In the genomic region with DNA sequence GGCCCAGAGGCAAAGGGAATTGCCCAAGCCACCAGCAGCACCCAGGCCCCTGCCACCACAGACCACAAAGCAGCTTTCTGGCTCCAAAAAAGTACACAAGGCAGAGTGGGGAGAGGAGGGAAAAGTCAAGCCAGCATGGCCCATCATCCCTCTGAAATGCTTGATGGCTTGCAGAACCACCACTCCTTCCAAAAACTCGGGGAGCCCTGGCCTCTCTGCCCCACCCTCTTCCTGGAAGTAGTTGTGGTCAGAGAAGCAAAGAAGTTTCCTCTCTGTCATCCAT, we compare ENCODE assay signal across 10 mouse cellular contexts. TPM values are rescaled to one million over a fixed set of nuclear protein-coding genes. Genes with fewer than 3 reads are reported as not detected.
A peak's percentile ranks its signal among the peaks of the same experiment; 100 is the strongest.
DNase-seq lines count a peak whose midpoint lies in the region; ATAC-seq and TF ChIP-seq lines count a peak whose summit lies in the region.
"Had no signal": no experiment of that assay in that cellular context is flagged by ENCODE, and none has a peak within 500 bp of the region (broad histone marks: within the 10 kb centered on the region; RNA-seq: fewer than 3 reads in every experiment).

No protein-coding gene starts in this region.

- H3K4me2 ChIP-seq in kidney, embryonic 15.5 days: peak overlapping the region; percentile 97
- peak overlapping the region; percentile 95 for H3K4me2 ChIP-seq in embryonic facial prominence, embryonic 13.5 days
- peak overlapping the region; percentile 99 for H3K4me2 ChIP-seq in midbrain, postnatal 0 days (ENCODE audit: low read depth, low read length, poor library complexity, severe bottlenecking)

- H3K27me3 ChIP-seq in kidney, embryonic 15.5 days: no peaks in the 10 kb centered on the region
- no peaks in the 10 kb centered on the region for H3K27me3 ChIP-seq in C2C12 (ENCODE audit: control insufficient read depth, insufficient read depth, insufficient read length)
- no peaks in the 10 kb centered on the region for H3K27me3 ChIP-seq in embryonic facial prominence, embryonic 13.5 days
- H3K27me3 ChIP-seq in midbrain, postnatal 0 days (ENCODE audit: insufficient read depth, low read length): no peaks in the 10 kb centered on the region; the same call in 1 of the 2 replicates
- H3K27me3 ChIP-seq in cerebellum, adult 2 months (ENCODE audit: control insufficient read depth, insufficient read depth, low read length): no peaks in the 10 kb centered on the region

- peaks cover 13% of the 10 kb centered on the region for H3K79me3 ChIP-seq in C2C12 (ENCODE audit: low read depth)

- H3K9me3 ChIP-seq in kidney, embryonic 15.5 days (replicated peaks): no peaks in the 10 kb centered on the region
- H3K9me3 ChIP-seq in embryonic facial prominence, embryonic 13.5 days: no peaks in the 10 kb centered on the region
- H3K9me3 ChIP-seq in midbrain, postnatal 0 days (ENCODE audit: low read length): no peaks in the 10 kb centered on the region

- no peak for ATAC-seq in kidney, embryonic 15.5 days (replicated peaks; ENCODE audit: low FRiP score)
- ATAC-seq in embryonic facial prominence, embryonic 13.5 days (ENCODE audit: insufficient number of reproducible peaks, insufficient read depth, low FRiP score, low TSS enrichment, low read depth): no peak
- no peak for ATAC-seq in midbrain, postnatal 0 days (ENCODE audit: low FRiP score)

- peaks cover 59% of the 10 kb centered on the region for H3K4me1 ChIP-seq in kidney, embryonic 15.5 days
- H3K4me1 ChIP-seq in embryonic facial prominence, embryonic 13.5 days: peaks cover 59% of the 10 kb centered on the region
- H3K4me1 ChIP-seq in midbrain, postnatal 0 days (ENCODE audit: insufficient read depth, low read length): peaks cover 11% of the 10 kb centered on the region; the same call in 1 of the 2 replicates
- no peaks in the 10 kb centered on the region for H3K4me1 ChIP-seq in cerebellum, adult 2 months (ENCODE audit: control insufficient read depth, insufficient read depth, low read length)

- H3K4me3 ChIP-seq in kidney, embryonic 15.5 days (replicated peaks): peak overlapping the region; percentile 79; the same call in 1 of the 2 replicates
- H3K4me3 ChIP-seq in C2C12 (ENCODE audit: insufficient read depth, poor library complexity, severe bottlenecking): peak overlapping the region; percentile 64
- peak overlapping the region; percentile 74 for H3K4me3 ChIP-seq in embryonic facial prominence, embryonic 13.5 days
- H3K4me3 ChIP-seq in midbrain, postnatal 0 days (ENCODE audit: low read depth, low read length): no peak overlapping the region
- H3K4me3 ChIP-seq in cerebellum, adult 2 months (replicated peaks; ENCODE audit: insufficient read depth, low read depth, low read length): no peak overlapping the region

- no peaks in the 10 kb centered on the region for H3K36me3 ChIP-seq in kidney, embryonic 15.5 days
- no peaks in the 10 kb centered on the region for H3K36me3 ChIP-seq in C2C12 (ENCODE audit: control insufficient read depth, insufficient read depth)
- 0 out of 2 replicates have a peak, but pooled peaks cover 7% of the 10 kb centered on the region for H3K36me3 ChIP-seq in embryonic facial prominence, embryonic 13.5 days
- H3K36me3 ChIP-seq in midbrain, postnatal 0 days (ENCODE audit: insufficient read depth, low read length): no peaks in the 10 kb centered on the region

- TF ChIP-seq CTCF in C2C12 (IDR thresholded peaks at IDR 0.05; ENCODE audit: control insufficient read depth, insufficient read depth, insufficient read length): no peak
- no peak for TF ChIP-seq CTCF in midbrain, postnatal 0 days (IDR thresholded peaks at IDR 0.05)
- no peak for TF ChIP-seq CTCF in cerebellum, adult 2 months (IDR thresholded peaks at IDR 0.05; ENCODE audit: borderline replicate concordance, insufficient read depth, low read depth, low read length)

- peak overlapping the region; percentile 0; the same call in 1 of the 2 replicates for H3K9ac ChIP-seq in kidney, embryonic 15.5 days
- H3K9ac ChIP-seq in embryonic facial prominence, embryonic 13.5 days: peak overlapping the region; percentile 63
- no peak overlapping the region for H3K9ac ChIP-seq in midbrain, postnatal 0 days (replicated peaks; ENCODE audit: low read length, poor library complexity, severe bottlenecking)

- no peak for DNase-seq in kidney, postnatal 14 days
- DNase-seq in midbrain, postnatal 0 days (ENCODE audit: low spot score): no peak
- DNase-seq in urinary bladder, adult 18-20 months (ENCODE audit: low spot score in 2 of 2): no peak
- no peak for DNase-seq in right cerebral cortex, adult 2 months (ENCODE audit: low spot score in 2 of 2)
- no peak for DNase-seq in cerebellum, adult 2 months
- DNase-seq: embryo, embryonic 11 days had no signal

- WGBS in kidney, embryonic 15.5 days: 39% methylated on average over 1 of the region's 1 CpGs
- 10% methylated on average over 1 of the region's 1 CpGs for WGBS in embryonic facial prominence, embryonic 13.5 days
- WGBS in midbrain, postnatal 0 days: 60% methylated on average over 1 of the region's 1 CpGs
- 70% methylated on average over 1 of the region's 1 CpGs for WGBS in cerebellum, adult 2 months

- no peak for TF ChIP-seq POLR2A in cerebellum, adult 2 months (IDR thresholded peaks at IDR 0.05; ENCODE audit: borderline replicate concordance, insufficient read depth, low read length)

- H3K79me2 ChIP-seq in C2C12 (ENCODE audit: control insufficient read depth, insufficient read depth): peaks cover 25% of the 10 kb centered on the region

- H3K27ac ChIP-seq in kidney, embryonic 15.5 days: no peak overlapping the region
- peak overlapping the region; percentile 60 for H3K27ac ChIP-seq in embryonic facial prominence, embryonic 13.5 days
- H3K27ac ChIP-seq in midbrain, postnatal 0 days (ENCODE audit: low read depth, low read length): no peak overlapping the region
- H3K27ac ChIP-seq in cerebellum, adult 2 months (ENCODE audit: insufficient read depth, low read length): no peak overlapping the region

- peak overlapping the region; percentile 58 for H3ac ChIP-seq in C2C12 (ENCODE audit: control insufficient read depth, insufficient read length, low read depth)

TF ChIP-seq in C2C12, 6 proteins besides CTCF, POLR2A, EP300 and RAD21:
- TF ChIP-seq MAX (IDR thresholded peaks at IDR 0.05) (no peak), USF1 (IDR thresholded peaks at IDR 0.05; ENCODE audit: low read depth) (no peak), MYOG (IDR thresholded peaks at IDR 0.05; ENCODE audit: control insufficient read depth, extremely low read depth, insufficient read length) (no peak), MYOD1 (IDR thresholded peaks at IDR 0.05; ENCODE audit: control insufficient read depth, insufficient read length, low read depth) (no peak), FOSL1 (IDR thresholded peaks at IDR 0.05; ENCODE audit: insufficient read depth, low read length, poor library complexity, severe bottlenecking) (no peak), CEBPB (IDR thresholded peaks at IDR 0.05; ENCODE audit: low read depth) (no peak)

RNA-seq across cellular contexts. Expression of a gene that starts 2.2 kb away (rescaled TPM):
- 6.9 and 7.8 TPM in 2 replicates for polyA plus RNA-seq in kidney, embryonic 15.5 days (2015; fragmentation: Nextera tagmentation; extraction: Ambion mirVana)
- 4.6 TPM for polyA plus RNA-seq in C2C12 (2012; fragmentation: generic; extraction: Trizol)
- polyA plus RNA-seq in embryonic facial prominence, embryonic 13.5 days (2015; fragmentation: Nextera tagmentation; extraction: Ambion mirVana): 15.0 and 15.4 TPM in 2 replicates
- 4.1 and 7.9 TPM in 2 replicates for total RNA-seq in midbrain, postnatal 0 days (2014; rRNA removed)
- 4.6 and 4.8 TPM in 2 replicates for polyA plus RNA-seq in midbrain, postnatal 0 days (2015; fragmentation: Nextera tagmentation; extraction: Ambion mirVana)
- polyA plus RNA-seq in cerebellum, adult 2 months (2012; rRNA removed): 1.1 and 1.3 TPM in 2 replicates

RNA-seq across cellular contexts. Expression of a gene that starts 5.4 kb away (rescaled TPM):
- polyA plus RNA-seq in kidney, embryonic 15.5 days (2015; fragmentation: Nextera tagmentation; extraction: Ambion mirVana): not detected in 2 replicates
- not detected for polyA plus RNA-seq in C2C12 (2012; fragmentation: generic; extraction: Trizol)
- not detected in 2 replicates for polyA plus RNA-seq in embryonic facial prominence, embryonic 13.5 days (2015; fragmentation: Nextera tagmentation; extraction: Ambion mirVana)
- not detected in 2 replicates for total RNA-seq in midbrain, postnatal 0 days (2014; rRNA removed)
- not detected in 2 replicates for polyA plus RNA-seq in midbrain, postnatal 0 days (2015; fragmentation: Nextera tagmentation; extraction: Ambion mirVana)
- polyA plus RNA-seq in cerebellum, adult 2 months (2012; rRNA removed): not detected in 2 replicates

RNA-seq across cellular contexts. Expression of a gene that starts 7.6 kb away (rescaled TPM):
- not detected in 2 replicates for polyA plus RNA-seq in kidney, embryonic 15.5 days (2015; fragmentation: Nextera tagmentation; extraction: Ambion mirVana)
- polyA plus RNA-seq in C2C12 (2012; fragmentation: generic; extraction: Trizol): not detected
- polyA plus RNA-seq in embryonic facial prominence, embryonic 13.5 days (2015; fragmentation: Nextera tagmentation; extraction: Ambion mirVana): not detected in 2 replicates
- total RNA-seq in midbrain, postnatal 0 days (2014; rRNA removed): not detected in 2 replicates
- polyA plus RNA-seq in midbrain, postnatal 0 days (2015; fragmentation: Nextera tagmentation; extraction: Ambion mirVana): not detected in 2 replicates
- polyA plus RNA-seq in cerebellum, adult 2 months (2012; rRNA removed): not detected in 2 replicates
- polyA plus RNA-seq: large intestine, adult 2 months had no signal

RNA-seq across cellular contexts. Expression of a gene that starts 12.8 kb away (rescaled TPM):
- not detected in 2 replicates for polyA plus RNA-seq in kidney, embryonic 15.5 days (2015; fragmentation: Nextera tagmentation; extraction: Ambion mirVana)
- polyA plus RNA-seq in C2C12 (2012; fragmentation: generic; extraction: Trizol): not detected
- not detected in 2 replicates for polyA plus RNA-seq in embryonic facial prominence, embryonic 13.5 days (2015; fragmentation: Nextera tagmentation; extraction: Ambion mirVana)
- not detected in 2 replicates for total RNA-seq in midbrain, postnatal 0 days (2014; rRNA removed)
- polyA plus RNA-seq in midbrain, postnatal 0 days (2015; fragmentation: Nextera tagmentation; extraction: Ambion mirVana): not detected in 2 replicates
- not detected in 2 replicates for polyA plus RNA-seq in cerebellum, adult 2 months (2012; rRNA removed)

RNA-seq across cellular contexts. Expression of a gene that starts 22.5 kb away (rescaled TPM):
- polyA plus RNA-seq in kidney, embryonic 15.5 days (2015; fragmentation: Nextera tagmentation; extraction: Ambion mirVana): 0.51 TPM in 1 of 2 replicates, not detected in the other
- not detected for polyA plus RNA-seq in C2C12 (2012; fragmentation: generic; extraction: Trizol)
- not detected in 2 replicates for polyA plus RNA-seq in embryonic facial prominence, embryonic 13.5 days (2015; fragmentation: Nextera tagmentation; extraction: Ambion mirVana)
- total RNA-seq in midbrain, postnatal 0 days (2014; rRNA removed): not detected in 2 replicates
- polyA plus RNA-seq in midbrain, postnatal 0 days (2015; fragmentation: Nextera tagmentation; extraction: Ambion mirVana): 0.69 TPM in 1 of 2 replicates, not detected in the other
- polyA plus RNA-seq in cerebellum, adult 2 months (2012; rRNA removed): not detected in 2 replicates

Comparison
In these comparisons a context has a peak if more than half of its experiments do, and no peak if none do; other contexts are left out.
1. H3K4me3 ChIP-seq: peak in kidney, embryonic 15.5 days (single experiment), C2C12 (single experiment) and embryonic facial prominence, embryonic 13.5 days (single experiment); none in midbrain, postnatal 0 days (single experiment) and cerebellum, adult 2 months (single experiment).
2. Peak in every context shown above with its lines, with median percentiles within 50 percentile points of each other: H3K4me2 ChIP-seq.